Mouse (Mus musculus) inflammation-experienced regulatory T-cells, adult 6 months (primary cell): ENCODE results near the gene Btf3. TPM values are rescaled to one million over a fixed set of nuclear protein-coding genes. Genes with fewer than 3 reads are reported as not detected.

Experiments used
- ATAC-seq: one replicate; pipeline ENCODE4 v1.8.0; 2017
- polyA plus RNA-seq, 3 experiments: library from polyadenylated mRNA; unstranded; fragments of 100-300 nt; shearing (Covaris generic); gene quantifications; one replicate each; pipeline ENCODE4 v1.2.1; 2017

Gene Btf3
- 100 to 1,000 TPM; 694 to 907 (median 874) TPM for polyA plus RNA-seq

- ATAC-seq = peak; percentile 89
Observed at GRCm38 (mm10) chr13:98316480-98317245, at the start of gene Btf3. Gene Btf3, minus strand, starts transcription at chr13:98317006.

- ATAC-seq = no peak
Observed at GRCm38 (mm10) chr13:98365766-98366421, 49.1 kb upstream of the Btf3 start.

GRCm38 (mm10) chr13:98365081-98365480 is 48.3 kb upstream of the Btf3 start:
- no peak for ATAC-seq

GRCm38 (mm10) chr13:98363046-98363445 is 46.2 kb upstream of the Btf3 start:
- no peak for ATAC-seq

- ATAC-seq = no peak
Observed at GRCm38 (mm10) chr13:98361161-98361560, 44.4 kb upstream of the Btf3 start.

- no peak for ATAC-seq
Observed at GRCm38 (mm10) chr13:98360391-98360790, 43.6 kb upstream of the Btf3 start.

GRCm38 (mm10) chr13:98359337-98359736 is 42.5 kb upstream of the Btf3 start:
- no peak for ATAC-seq

GRCm38 (mm10) chr13:98358424-98359181 is 41.8 kb upstream of the Btf3 start:
- no peak for ATAC-seq

- no peak for ATAC-seq
Observed at GRCm38 (mm10) chr13:98357433-98358423, 40.9 kb upstream of the Btf3 start.

GRCm38 (mm10) chr13:98356973-98357425 is 40.2 kb upstream of the Btf3 start:
- ATAC-seq = no peak

- ATAC-seq = no peak
Observed at GRCm38 (mm10) chr13:98356176-98356972, 39.6 kb upstream of the Btf3 start.

GRCm38 (mm10) chr13:98355559-98356111 is 38.8 kb upstream of the Btf3 start:
- ATAC-seq = no peak

- peak; percentile 24 for ATAC-seq
Observed at GRCm38 (mm10) chr13:98354871-98355558, 38.2 kb upstream of the Btf3 start.

GRCm38 (mm10) chr13:98354090-98354801 is 37.4 kb upstream of the Btf3 start, which contains the start of gene Foxd1:
Gene Foxd1, plus strand, starts transcription at chr13:98354242.
- ATAC-seq = peak; percentile 20

- ATAC-seq = no peak
Observed at GRCm38 (mm10) chr13:98353709-98354089, 36.9 kb upstream of the Btf3 start.

- ATAC-seq = no peak
Observed at GRCm38 (mm10) chr13:98352381-98352975, 35.7 kb upstream of the Btf3 start.

GRCm38 (mm10) chr13:98351527-98351926 is 34.7 kb upstream of the Btf3 start:
- no peak for ATAC-seq

- no peak for ATAC-seq
Observed at GRCm38 (mm10) chr13:98349491-98349890, 32.7 kb upstream of the Btf3 start.

- ATAC-seq = no peak
Observed at GRCm38 (mm10) chr13:98340506-98340905, 23.7 kb upstream of the Btf3 start.
